Mouse (Mus musculus) erythroblast, embryonic 14.5 days (primary cell): ENCODE data around the gene Smyd2.

ENCODE experiments used
- GATA1 ChIP-seq: IDR thresholded peaks from 2 replicates; pipeline ENCODE4 v1.6.1; 2012; ENCODE audit warnings: low read length, inconsistent platforms, mixed read lengths
- TAL1 ChIP-seq: IDR thresholded peaks from 3 replicates; pipeline ENCODE4 v1.6.1; 2012; ENCODE audit warnings: low read length, inconsistent platforms, mixed read lengths

- TF ChIP-seq GATA1, result no peak
- no peak for TF ChIP-seq TAL1
Measured at GRCm38 (mm10) chr1:189876162-189876561, 46.0 kb downstream of the Smyd2 start.
